Mouse (Mus musculus): ENCODE data around the gene Tmem109.

Tmem109 gene

DNA sequence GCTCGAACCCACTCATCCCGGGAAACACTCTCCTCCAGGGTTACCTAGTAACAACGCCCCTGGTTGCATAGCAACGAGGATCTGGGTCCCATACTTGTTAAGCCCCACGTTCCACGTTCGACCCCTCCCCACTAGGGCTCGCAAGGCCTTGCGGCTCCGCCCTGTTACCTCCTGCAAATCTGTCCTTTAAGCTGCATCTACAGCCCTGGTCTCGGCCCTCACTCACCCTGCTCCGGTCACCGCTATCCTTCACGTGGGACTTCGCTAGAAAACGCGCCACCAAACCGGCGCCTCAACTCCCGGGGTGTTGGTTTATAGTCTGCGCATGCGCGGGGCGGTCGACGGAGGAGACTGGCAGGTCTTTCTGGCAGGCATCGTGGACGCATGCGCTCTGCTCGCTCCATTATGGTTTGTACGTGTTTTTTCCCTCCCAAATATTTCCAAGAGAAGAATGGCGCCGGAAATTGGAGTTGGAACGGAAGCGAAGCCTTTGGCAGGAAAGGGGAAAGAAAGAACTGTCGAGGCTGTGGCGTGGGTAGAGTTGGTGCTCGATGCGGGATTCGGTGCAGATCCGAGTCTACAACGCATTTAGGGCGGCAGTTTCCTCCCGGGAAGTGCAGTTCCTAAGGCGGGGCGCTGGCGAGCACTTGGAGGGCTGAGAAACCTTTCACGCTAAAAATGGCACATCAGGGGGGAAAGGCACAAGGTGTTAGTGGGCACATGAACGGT, at the start of gene Tmem109:
Gene Tmem109, minus strand, starts transcription at position 576 of the 729 bp plus-strand sequence.
- DNase-seq, result peak; percentile 97

DNA sequence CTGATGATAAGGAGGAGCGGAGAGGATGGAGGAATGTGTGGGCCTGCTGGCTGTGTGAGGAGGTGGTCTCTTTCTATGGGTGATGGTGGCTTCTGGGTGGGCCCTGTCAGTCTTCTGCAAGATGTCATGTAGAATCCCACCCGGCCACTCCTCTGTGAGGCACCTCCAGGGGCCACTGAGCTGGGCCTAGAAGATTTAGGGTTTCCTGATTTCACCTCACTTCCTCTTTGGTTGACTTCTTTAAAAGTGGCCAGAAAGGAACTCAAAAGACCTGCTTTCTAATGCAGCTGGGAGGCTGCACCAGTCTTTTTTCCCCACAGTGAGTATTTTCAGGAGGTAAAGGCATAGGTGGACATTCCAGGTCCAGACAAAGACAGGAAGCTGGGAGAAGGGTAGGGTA, 48.8 kb upstream of the Tmem109 start:
- DNase-seq, result no peak

GRCm38 (mm10) chr19:10926666-10927065, 44.9 kb upstream of the Tmem109 start:
- DNase-seq, result peak; percentile 28

GRCm38 (mm10) chr19:10926123-10926621, 44.4 kb upstream of the Tmem109 start:
- DNase-seq, result peak; percentile 38

GRCm38 (mm10) chr19:10924220-10924619, 42.4 kb upstream of the Tmem109 start:
- DNase-seq, result no peak

GRCm38 (mm10) chr19:10921058-10921457, 39.3 kb upstream of the Tmem109 start:
- no peak for DNase-seq

- no peak for DNase-seq
These were observed 38.7 kb upstream of the Tmem109 start, which contains the start of gene Zp1 for GRCm38 (mm10) chr19:10920532-10920931. Zp1 (minus strand) TSS chr19:10920632.

DNA sequence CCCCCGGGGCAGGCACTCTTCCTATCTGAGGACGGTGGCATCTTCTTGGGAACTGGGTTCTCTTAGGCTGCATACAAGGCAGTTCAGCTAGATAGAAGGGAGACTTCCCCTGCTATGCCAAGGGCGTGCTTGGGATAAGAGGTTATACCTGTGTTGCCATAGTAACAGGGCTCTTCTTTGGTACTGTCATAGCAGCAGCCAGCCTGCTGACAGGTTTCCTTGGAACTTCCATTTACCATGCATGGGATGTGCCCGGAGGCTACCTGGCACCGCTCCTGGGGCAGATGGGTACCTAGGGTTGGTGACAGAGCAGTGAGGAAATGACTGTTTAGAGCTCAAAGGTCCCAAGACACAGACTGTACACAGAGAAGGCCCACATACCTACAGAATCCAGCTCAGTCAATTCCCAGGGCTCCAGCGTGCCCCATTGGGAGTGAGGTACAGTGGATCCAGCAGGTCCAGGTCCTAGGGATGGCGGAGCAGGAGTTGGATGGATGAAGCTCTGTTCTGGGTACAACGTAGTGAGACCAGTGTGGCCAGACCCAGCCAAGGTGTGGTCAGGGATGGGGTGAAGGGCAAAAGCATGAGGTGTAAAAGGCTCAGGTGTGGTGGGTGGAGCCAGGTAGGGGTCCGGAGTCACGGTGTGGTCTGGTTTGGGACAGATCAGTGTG, 36.7 kb upstream of the Tmem109 start:
- no peak for DNase-seq

- no peak for DNase-seq
These were observed 34.7 kb upstream of the Tmem109 start for GRCm38 (mm10) chr19:10916506-10916905.

DNA sequence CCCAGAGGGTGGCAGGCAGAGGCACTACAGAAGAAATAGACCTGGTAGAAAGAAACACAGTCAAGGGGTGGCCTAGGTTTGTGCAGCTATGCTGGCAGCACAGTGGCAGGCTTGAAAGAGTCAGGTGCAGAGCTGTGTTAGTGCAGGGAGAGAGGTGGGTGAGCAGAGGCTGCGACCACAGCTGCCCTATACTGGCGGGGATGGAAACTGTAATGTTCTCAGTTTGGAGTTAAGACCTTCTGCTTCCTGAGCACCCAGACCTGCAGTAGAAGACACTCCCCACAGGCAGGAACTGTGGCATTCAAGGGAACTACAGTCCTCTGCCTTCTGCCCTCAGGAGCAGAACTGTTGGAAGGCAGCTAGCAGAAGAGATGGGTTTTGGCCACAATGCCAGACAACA, 33.1 kb upstream of the Tmem109 start:
- DNase-seq, result no peak

DNA sequence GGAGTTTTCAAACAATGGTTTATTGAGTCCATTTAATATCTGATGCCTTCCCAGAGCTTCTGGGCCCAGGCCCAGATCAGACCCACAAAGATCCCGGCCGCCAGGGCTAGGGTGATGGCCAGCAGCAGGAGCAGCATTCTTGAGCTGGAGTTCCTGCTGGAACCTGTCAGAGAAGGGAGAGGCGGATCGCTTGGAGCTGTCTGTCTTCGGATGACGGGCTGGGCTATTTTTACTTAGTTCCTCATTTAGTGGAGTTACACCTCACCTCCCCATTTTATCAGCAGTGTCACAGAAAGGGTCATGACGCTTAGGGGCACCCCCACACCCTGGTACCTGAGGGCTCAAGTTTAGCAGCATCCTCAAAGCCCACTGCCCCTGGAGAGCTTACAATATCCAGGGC, 32.5 kb upstream of the Tmem109 start:
- no peak for DNase-seq

DNA sequence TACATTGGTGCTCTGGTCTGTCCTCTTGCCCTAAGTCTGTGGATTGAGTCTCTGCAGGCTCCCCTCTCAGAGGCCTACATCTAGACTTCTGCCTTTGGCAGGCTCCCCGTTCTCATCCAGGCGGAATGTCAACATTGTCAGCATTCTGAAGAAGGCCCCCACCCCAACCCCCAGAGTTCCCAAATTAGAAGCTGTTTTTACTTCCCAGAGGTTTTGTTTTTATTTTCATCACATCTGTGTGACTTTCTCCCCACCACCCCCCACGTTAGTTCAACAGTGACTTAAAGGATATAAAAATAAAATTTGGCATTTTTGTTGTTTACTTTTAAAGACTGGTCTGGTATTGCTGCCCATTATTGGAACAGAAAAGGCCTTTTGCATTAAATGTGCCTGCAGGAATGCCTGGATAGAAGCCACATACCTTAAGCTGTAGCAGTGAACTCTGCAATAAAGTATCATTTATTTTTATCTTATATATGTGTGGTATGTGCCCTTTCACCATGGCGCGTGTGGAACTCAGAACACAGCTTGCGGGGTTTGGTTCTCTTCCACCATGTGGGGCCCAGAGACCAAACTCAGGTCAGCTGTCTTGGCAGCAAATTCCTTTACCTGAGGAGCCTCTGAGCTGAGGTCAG, 27.4 kb upstream of the Tmem109 start:
- no peak for DNase-seq

- peak; percentile 68 for DNase-seq
These were observed 26.1 kb upstream of the Tmem109 start for GRCm38 (mm10) chr19:10907891-10908290.

DNA sequence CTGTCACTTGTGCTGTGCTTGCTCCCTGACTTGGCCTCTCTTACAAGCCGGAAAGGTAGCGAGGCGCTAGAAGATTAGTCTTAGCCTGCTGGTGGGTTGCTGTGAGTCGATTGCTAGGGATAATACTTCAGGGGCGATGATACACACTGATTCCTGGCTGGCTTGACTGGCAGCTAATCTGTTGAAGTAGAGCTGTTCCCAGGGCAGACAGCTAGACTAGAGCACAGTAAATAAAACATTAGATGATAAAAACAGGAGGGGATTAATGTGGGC, 23.9 kb upstream of the Tmem109 start:
- DNase-seq, result no peak

- DNase-seq, result no peak
These were observed 23.3 kb upstream of the Tmem109 start for GRCm38 (mm10) chr19:10904927-10905727.

DNA sequence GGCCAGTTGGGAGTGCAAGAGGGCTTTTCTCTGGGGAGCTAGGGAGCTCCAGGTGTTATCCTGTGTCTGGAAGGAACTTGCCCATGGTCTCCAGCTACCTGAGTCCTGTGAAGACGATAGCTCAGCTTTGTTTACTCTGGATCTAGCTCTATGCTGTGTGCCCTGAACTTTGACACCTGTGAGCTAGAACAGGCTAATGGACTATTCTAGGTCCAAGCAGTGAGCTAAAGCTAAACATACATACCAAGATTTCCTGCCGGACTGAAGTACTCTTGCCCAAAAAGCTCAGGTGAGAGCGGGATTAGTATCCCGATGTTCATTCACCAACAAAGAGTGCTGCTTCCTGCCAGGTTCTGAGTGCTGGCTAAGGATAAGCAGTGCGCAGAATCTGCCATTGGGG, 22.7 kb upstream of the Tmem109 start:
- DNase-seq, result no peak

DNA sequence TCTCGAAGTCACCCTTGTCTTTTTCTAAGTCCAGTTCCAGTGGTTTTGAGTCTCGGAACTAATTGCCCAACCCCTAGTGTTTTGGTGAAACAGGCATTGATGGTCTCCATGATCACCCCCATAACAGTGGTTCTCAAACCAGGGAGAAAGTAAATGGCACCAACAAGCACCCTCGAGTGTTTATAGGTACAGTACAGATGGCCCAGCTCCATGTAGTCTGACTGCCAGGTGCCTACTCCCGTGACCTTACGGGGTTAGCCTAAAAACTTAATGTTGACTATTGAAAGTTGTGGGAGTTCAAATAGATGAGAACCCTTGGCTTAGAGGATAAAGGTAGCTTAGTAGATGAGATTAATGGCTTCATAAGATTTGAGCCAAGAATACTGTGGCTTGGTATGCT, 19.2 kb upstream of the Tmem109 start:
- no peak for DNase-seq

DNA sequence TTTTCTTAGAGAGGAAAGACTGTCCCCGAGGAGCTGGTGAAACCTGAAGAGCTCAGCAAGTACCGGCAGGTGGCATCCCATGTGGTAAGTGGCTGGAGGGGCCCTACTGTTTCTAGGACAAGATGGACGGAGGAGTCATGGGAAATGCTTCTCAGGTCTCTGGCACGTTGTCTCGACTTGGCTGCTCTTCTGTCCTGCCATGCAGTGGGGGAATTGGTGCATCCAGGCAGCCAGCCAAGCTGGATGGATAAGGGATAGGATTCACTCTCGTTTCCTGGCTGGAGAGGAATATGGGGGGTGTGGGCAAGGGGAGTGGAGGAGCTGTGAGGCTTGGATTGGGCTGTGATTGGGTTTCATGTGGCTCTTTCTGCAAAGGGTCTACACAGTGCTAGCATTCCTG, 18.5 kb upstream of the Tmem109 start:
- no peak for DNase-seq

DNA sequence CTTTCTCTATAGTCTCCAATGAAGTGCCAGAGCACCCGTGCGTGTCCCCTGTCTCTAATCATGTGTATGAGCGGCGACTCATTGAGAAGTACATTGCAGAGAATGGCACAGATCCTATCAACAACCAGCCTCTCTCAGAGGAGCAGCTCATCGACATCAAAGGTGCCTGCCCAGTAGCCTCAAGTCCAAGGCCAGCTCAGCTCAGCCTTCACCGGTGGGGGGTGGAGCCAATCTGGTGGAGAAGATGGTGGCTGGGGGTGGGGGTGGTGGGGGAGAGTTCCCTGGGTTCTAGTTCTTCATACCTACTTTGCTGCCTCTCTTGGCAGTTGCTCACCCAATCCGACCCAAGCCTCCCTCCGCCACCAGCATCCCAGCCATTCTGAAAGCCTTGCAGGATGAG, 15.7 kb upstream of the Tmem109 start:
- DNase-seq, result no peak

GRCm38 (mm10) chr19:10896849-10897248, 15.0 kb upstream of the Tmem109 start:
- DNase-seq, result no peak

- no peak for DNase-seq
These were observed 13.9 kb upstream of the Tmem109 start for GRCm38 (mm10) chr19:10895708-10896107.

GRCm38 (mm10) chr19:10895016-10895528, 13.3 kb upstream of the Tmem109 start, which contains the start of gene Prpf19:
Prpf19 (plus strand) TSS chr19:10895231.
- DNase-seq, result peak; percentile 99

DNA sequence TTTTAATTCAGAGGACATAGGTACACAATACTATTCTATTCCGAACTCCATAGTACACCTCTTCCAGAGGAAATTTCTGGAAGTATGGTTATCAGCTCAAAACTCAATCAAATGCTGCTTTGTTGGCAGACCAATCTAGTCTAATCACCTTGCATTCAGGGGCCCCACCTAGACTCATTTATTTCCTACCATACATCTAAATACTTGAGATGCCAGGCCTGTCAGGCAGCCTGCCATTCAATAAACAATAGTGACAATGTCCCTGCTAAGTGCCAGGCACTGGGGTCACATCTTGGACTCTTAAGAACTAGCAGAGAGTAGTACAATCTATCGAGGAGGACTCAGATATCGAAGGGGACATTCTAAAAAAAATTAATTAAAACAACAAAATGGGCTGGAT, 10.4 kb upstream of the Tmem109 start:
- DNase-seq, result no peak
